8 mouse cellular contexts compared by ENCODE assay signal in the genomic region with DNA sequence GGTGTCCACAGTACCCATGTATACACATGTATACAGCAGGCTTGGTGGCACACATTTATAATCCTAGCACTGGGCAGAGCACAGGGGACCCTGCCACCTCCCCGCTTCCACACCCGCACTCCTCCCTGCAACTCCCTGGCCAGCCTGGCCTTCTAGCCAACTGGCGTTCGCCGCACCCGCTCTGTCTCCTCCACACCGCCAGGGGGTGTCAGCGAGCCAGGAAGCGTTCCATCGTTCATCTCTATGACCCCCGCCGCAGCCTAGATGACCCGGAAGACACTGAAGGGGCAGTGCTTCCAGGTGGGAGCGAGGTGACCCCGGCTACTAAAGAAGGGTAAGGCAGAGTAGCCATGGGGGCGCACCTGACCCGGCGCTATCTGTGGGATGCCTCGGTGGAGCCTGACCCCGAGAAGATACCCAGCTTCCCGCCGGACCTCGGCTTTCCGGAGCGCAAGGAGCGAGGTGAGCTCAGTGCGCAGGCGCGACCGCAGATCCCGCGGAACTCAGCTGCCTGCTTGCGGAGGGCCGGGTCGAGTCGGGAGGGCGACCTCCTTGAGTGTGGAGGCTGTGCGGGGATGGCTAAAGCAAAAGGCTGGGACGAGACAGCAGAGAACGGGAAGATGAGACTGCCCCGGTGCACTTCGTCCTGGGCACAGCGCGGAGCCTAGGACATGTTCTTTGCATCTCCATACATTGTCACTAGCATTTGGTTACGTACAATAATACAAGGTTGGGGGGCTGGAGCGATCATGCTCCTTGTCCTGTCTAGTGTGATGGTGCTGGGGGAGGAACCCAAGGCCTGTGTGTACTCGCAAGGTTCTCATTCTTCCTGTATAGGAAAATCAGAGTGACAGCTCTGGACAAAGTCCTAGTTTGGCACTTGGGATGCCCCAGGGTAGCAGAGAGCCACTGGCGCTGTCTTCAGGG. TPM values are rescaled to one million over a fixed set of nuclear protein-coding genes. Genes with fewer than 3 reads are reported as not detected.
A peak's percentile ranks its signal among the peaks of the same experiment; 100 is the strongest.
DNase-seq lines count a peak whose midpoint lies in the region; ATAC-seq and TF ChIP-seq lines count a peak whose summit lies in the region.

TSS of gene Ndufb7 (plus strand) at position 203 of the 927 bp plus-strand sequence.

- TF ChIP-seq POLR2A in cortical plate, adult 2 months (IDR thresholded peaks at IDR 0.05; ENCODE audit: extremely low read depth, insufficient read depth, low read length), result peak; percentile 63; the same call in 1 of the 2 replicates

- ATAC-seq in activated CD4-positive, CD25-positive, alpha-beta regulatory T cell, adult 4 months, result peak; percentile 92
- ATAC-seq in megakaryocyte progenitor cell, adult 5-6 weeks (replicated peaks; ENCODE audit: poor library complexity), result peak; percentile 89

- TF ChIP-seq CTCF in cortical plate, adult 2 months (IDR thresholded peaks at IDR 0.05; ENCODE audit: extremely low read depth, insufficient read depth, low read length), result peak; percentile 82

- peak within 1 kb of the TSS; percentile 90 for H3K4me3 ChIP-seq in cortical plate, adult 2 months (ENCODE audit: insufficient read depth, low read length)

- H3K27ac ChIP-seq in cortical plate, adult 2 months (ENCODE audit: insufficient read depth, low read length), result peak within 1 kb of the TSS; percentile 83

- H3K4me1 ChIP-seq in cortical plate, adult 2 months (ENCODE audit: control insufficient read depth, insufficient read depth, low read length), result peaks cover 5% of the 10 kb centered on the region

- DNase-seq in gastrocnemius, postnatal 10 days, result peak; percentile 97
- DNase-seq in induced T-regulatory cell, adult 2 months (ENCODE audit: low read depth), result peak; percentile 95
- DNase-seq in left cerebral cortex, adult 9 months (ENCODE audit: low spot score in 2 of 2), result peak; percentile 87 to 97
- peak; percentile 99 for DNase-seq in right cerebral cortex, postnatal 14 days
- peak; percentile 95 for DNase-seq in urinary bladder, postnatal 36 days (ENCODE audit: low spot score in 2 of 2)

RNA-seq across cellular contexts. Expression of gene Ndufb7, which starts in this region (rescaled TPM):
- 100 to 1,000 TPM; 350 to 354 TPM for polyA plus RNA-seq in activated CD4-positive, CD25-positive, alpha-beta regulatory T cell, adult 4 months (2017; shearing (Covaris generic))
- 324 and 325 TPM in 2 replicates for polyA plus RNA-seq in cortical plate, adult 2 months (2012; rRNA removed)
- total RNA-seq in gastrocnemius, postnatal 10 days (2021), result 100 to 1,000 TPM; 408 to 467 TPM
- 158 and 163 TPM in 2 replicates for total RNA-seq in megakaryocyte progenitor cell, adult 5-6 weeks (2015)
- 252 and 255 TPM in 2 replicates for total RNA-seq in megakaryocyte progenitor cell, adult 5-6 weeks (2017)

Comparison
In these comparisons a context has a peak if more than half of its experiments do, and no peak if none do; other contexts are left out.
1. Peak in every context shown above with its lines: DNase-seq, ATAC-seq, H3K4me3 ChIP-seq and H3K27ac ChIP-seq.